Mouse (Mus musculus) thymus, adult 18-20 months (tissue): ENCODE results near the gene Cpne8.
"Not testable (repeated sequence)": the region's sequence is repeated elsewhere in the genome, so short reads cannot be mapped to it uniquely, and the experiment has no call there.

Source experiments
- DNase-seq, 2 experiments: peaks; one replicate each; pipeline ENCODE4 v3.0.0; 2022; ENCODE audit warnings: mixed read lengths in 2 of 2

Cpne8 gene

GRCm38 (mm10) chr15:90609836-90610415 is 69.3 kb downstream of the Cpne8 start:
- DNase-seq, result no peak

- no peak for DNase-seq
Observed at GRCm38 (mm10) chr15:90608368-90608767, 70.9 kb downstream of the Cpne8 start.

- DNase-seq, result no peak
Observed at GRCm38 (mm10) chr15:90607181-90607580, 72.1 kb downstream of the Cpne8 start.

GRCm38 (mm10) chr15:90603676-90604075 is 75.6 kb downstream of the Cpne8 start:
- no peak for DNase-seq

- no peak for DNase-seq
Observed at GRCm38 (mm10) chr15:90597715-90598497, 81.3 kb downstream of the Cpne8 start.

GRCm38 (mm10) chr15:90595592-90595991 is 83.6 kb downstream of the Cpne8 start:
- DNase-seq, result no peak

GRCm38 (mm10) chr15:90589587-90589986 is 89.6 kb downstream of the Cpne8 start:
- no peak for DNase-seq

GRCm38 (mm10) chr15:90577402-90577801 is 101.8 kb downstream of the Cpne8 start:
- no peak for DNase-seq

- DNase-seq, result no peak
Observed at GRCm38 (mm10) chr15:90569246-90569645, 110.0 kb downstream of the Cpne8 start.

- DNase-seq, result no peak
Observed at GRCm38 (mm10) chr15:90568050-90568449, 111.2 kb downstream of the Cpne8 start.

- no peak for DNase-seq
Observed at GRCm38 (mm10) chr15:90563996-90564395, 115.2 kb downstream of the Cpne8 start.

- no peak for DNase-seq
Observed at GRCm38 (mm10) chr15:90561613-90562012, 117.6 kb downstream of the Cpne8 start.

GRCm38 (mm10) chr15:90548589-90548988 is 130.6 kb downstream of the Cpne8 start:
- DNase-seq, result no peak

- DNase-seq, result no peak
Observed at GRCm38 (mm10) chr15:90543447-90543846, 135.8 kb downstream of the Cpne8 start.

- DNase-seq, result no peak
Observed at GRCm38 (mm10) chr15:90542126-90542525, 137.1 kb downstream of the Cpne8 start.

- DNase-seq, result no peak
Observed at GRCm38 (mm10) chr15:90536311-90537202, 142.7 kb downstream of the Cpne8 start.

- no peak for DNase-seq
Observed at GRCm38 (mm10) chr15:90535730-90536129, 143.5 kb downstream of the Cpne8 start.

- DNase-seq, result no peak
Observed at GRCm38 (mm10) chr15:90512769-90513168, 166.5 kb downstream of the Cpne8 start.

GRCm38 (mm10) chr15:90497080-90497479 is 182.2 kb downstream of the Cpne8 start:
- no peak for DNase-seq

GRCm38 (mm10) chr15:90491558-90491957 is 187.7 kb downstream of the Cpne8 start:
- DNase-seq, result no peak

GRCm38 (mm10) chr15:90490186-90490585 is 189.0 kb downstream of the Cpne8 start:
- no peak for DNase-seq

- DNase-seq, result not testable (repeated sequence)
Observed at GRCm38 (mm10) chr15:90470561-90470960, 208.7 kb downstream of the Cpne8 start.

GRCm38 (mm10) chr15:90463281-90463680 is 216.0 kb downstream of the Cpne8 start:
- no peak for DNase-seq
